Mouse (Mus musculus) bone marrow macrophage, adult 2 months (primary cell): Measurements from ENCODE around the gene Mdm1.

Experiments used
- CTCF ChIP-seq: IDR thresholded peaks from 2 replicates; pipeline ENCODE4 v1.5.1; 2012; ENCODE audit warnings: low read depth, mild to moderate bottlenecking, low read length, moderate library complexity
- POLR2A ChIP-seq: IDR thresholded peaks from 2 replicates; pipeline ENCODE4 v1.6.1; 2012; ENCODE audit warnings: mild to moderate bottlenecking, low read depth, low read length, borderline replicate concordance

GRCm38 (mm10) chr10:118100570-118100969 is 41.0 kb upstream of the Mdm1 start:
- TF ChIP-seq CTCF, result no peak
- TF ChIP-seq POLR2A, result no peak
